Mouse (Mus musculus): ENCODE data around the gene Gm21788.
"Not testable (repeated sequence)": the region's sequence is repeated elsewhere in the genome, so short reads cannot be mapped to it uniquely, and the experiment has no call there.

Gm21788 gene

DNA sequence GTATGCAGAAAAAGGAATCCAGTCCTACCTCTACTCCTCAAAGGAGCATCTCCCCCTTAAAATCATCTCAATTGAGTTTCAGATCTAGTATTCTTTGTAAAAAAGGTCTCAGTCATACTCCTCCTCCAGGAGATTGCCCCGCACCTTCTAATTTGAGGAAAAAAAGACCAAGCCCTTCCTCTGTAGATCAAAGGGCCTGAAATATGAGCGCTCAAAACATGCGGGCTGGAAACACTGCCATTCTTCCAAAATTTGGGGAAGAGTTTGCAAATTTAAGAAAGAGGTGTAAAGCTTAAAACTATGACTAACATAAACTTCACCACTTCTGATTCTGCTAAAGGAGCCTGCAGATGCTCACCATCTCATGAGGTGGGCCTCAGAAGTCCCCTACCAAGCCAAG lies at the start of gene Gm21788:
Gene Gm21788 (plus strand): TSS at position 301 of the 400 bp plus-strand sequence.
- not testable (repeated sequence) for DNase-seq
